Mouse (Mus musculus) right cerebral cortex, postnatal 4 days (tissue): ENCODE data around the gene Hoxb3.

Experiments used
- DNase-seq: peaks from one replicate; pipeline ENCODE4 v3.0.0-alpha.2; 2022

Hoxb3 gene

GRCm38 (mm10) chr11:96323154-96323553 is at the start of gene Hoxb3:
Hoxb3 (plus strand) TSS chr11:96323326.
- no peak for DNase-seq

DNA sequence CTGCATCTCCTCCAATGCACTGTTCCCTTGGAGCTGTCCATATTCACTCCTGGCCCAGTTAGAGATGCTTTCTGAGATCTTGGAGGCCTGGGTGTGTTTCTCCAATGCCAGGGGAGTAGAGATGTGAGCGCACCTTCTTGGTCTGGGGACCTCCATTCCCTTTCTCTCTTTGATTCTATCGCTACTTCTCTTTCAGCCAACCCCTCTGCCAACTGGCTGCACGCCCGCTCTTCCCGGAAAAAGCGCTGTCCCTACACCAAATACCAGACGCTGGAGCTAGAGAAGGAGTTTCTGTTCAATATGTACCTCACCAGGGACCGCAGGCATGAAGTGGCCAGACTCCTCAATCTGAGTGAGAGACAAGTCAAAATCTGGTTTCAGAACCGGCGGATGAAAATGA is 48.7 kb upstream of the Hoxb3 start:
- no peak for DNase-seq

GRCm38 (mm10) chr11:96275896-96276295 is 47.2 kb upstream of the Hoxb3 start:
- no peak for DNase-seq

- no peak for DNase-seq
Observed at GRCm38 (mm10) chr11:96277151-96278044, 45.7 kb upstream of the Hoxb3 start.

- no peak for DNase-seq
Observed at GRCm38 (mm10) chr11:96278324-96278723, 44.8 kb upstream of the Hoxb3 start.

DNA sequence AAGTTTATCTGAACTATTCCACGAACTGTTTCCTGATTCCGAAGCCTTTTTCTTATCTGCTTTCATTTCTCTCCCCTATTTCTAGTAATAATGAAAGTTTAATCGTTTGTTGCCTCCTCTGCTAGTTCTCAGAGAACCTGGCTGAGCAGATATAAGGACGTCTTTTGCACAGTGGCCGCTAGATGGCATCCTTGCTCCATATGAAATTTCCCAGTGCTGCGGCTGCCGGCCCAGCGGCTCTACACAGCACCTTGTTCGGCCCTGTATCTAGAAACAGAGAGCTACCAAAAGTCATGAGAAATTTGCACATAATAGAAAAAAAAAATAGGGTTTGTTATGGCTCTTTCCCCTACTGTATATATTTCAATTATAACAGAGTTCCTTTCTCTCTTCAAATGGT is 44.4 kb upstream of the Hoxb3 start:
- peak; percentile 87 for DNase-seq

DNA sequence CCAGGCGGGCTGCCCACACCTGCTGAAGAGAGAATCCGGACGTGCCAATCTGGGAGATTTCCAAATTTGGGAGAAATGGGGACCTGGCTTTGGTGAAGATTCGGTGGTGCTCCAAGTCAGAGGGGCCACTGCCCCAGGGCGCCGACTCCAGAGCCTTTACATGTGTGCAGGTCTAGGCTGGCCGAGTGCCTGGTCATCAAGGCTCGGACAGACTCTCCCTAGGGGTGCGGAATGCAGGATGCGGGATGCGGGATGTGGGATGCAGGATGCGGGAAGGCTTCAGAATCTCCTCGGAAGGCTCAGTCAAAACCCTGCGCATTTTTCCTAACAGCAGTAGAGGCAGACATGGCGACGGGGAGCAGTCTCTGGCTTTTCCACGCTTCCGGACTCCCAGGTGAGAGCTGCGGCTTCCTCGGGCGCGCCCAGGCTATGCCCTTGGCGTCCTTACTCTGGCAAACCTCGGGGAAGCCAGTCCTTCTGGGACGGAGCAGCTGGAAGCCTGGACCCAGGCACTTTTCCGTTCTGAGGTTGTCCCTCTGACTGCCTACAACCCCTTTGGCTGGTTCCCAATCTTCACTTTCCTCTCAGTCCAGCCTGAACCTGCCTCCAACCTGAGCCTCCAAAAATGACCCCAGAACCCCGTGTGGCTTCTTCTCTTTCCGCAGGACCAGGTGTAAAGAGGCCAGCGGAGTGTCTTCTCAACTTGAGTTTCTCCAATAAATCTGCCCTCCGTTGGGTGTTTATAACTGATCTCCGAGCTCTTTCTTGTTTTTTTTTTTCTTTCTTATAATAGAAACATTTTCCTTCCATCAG is 43.5 kb upstream of the Hoxb3 start:
- DNase-seq = no peak

- DNase-seq = no peak
Observed at GRCm38 (mm10) chr11:96280399-96281378, 42.4 kb upstream of the Hoxb3 start.

DNA sequence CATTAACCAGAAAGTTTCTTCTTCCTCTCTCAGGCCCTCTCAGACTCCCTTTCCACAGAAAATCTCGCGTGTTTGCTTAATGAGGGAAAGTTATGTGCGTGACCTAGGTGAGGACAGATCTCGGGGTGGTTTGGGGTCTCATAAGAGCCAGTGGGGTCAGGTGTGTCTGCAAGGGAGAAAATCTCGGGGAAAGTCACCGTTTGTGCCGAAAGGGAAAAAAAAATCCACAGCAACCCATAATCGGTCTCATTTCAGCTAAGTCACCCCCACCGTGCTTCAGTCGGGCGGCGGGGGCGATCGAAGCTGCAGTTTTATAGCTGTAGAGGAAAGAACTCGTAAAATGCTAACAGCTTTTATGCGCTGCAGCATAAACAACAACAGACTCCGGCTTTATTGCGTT is 41.7 kb upstream of the Hoxb3 start:
- DNase-seq = no peak

- DNase-seq = no peak
Observed at GRCm38 (mm10) chr11:96281855-96282570, 41.1 kb upstream of the Hoxb3 start, which contains the start of gene Hoxb8. Hoxb8 (plus strand) TSS chr11:96281905.

DNA sequence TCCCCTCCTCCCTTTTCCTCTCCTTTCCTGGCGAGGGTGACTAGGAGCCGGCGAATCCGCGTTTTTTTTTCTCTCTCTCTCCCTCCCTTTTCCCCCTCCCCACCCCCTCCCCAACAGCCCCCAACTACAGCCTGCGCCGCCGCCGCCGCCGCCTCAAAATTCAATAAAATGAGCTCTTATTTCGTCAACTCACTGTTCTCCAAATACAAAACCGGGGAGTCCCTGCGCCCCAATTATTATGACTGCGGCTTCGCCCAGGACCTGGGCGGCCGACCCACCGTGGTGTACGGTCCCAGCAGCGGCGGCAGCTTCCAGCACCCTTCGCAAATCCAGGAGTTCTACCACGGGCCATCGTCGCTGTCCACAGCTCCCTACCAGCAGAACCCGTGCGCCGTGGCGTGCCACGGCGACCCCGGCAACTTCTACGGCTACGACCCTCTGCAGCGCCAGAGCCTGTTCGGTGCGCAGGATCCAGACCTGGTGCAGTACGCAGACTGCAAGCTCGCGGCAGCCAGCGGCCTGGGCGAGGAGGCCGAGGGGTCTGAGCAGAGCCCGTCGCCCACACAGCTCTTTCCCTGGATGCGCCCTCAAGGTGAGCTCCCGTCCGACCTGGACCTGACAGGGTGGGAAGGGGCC is 40.2 kb upstream of the Hoxb3 start:
- no peak for DNase-seq

GRCm38 (mm10) chr11:96284041-96284749 is 38.9 kb upstream of the Hoxb3 start:
- DNase-seq = peak; percentile 46

DNA sequence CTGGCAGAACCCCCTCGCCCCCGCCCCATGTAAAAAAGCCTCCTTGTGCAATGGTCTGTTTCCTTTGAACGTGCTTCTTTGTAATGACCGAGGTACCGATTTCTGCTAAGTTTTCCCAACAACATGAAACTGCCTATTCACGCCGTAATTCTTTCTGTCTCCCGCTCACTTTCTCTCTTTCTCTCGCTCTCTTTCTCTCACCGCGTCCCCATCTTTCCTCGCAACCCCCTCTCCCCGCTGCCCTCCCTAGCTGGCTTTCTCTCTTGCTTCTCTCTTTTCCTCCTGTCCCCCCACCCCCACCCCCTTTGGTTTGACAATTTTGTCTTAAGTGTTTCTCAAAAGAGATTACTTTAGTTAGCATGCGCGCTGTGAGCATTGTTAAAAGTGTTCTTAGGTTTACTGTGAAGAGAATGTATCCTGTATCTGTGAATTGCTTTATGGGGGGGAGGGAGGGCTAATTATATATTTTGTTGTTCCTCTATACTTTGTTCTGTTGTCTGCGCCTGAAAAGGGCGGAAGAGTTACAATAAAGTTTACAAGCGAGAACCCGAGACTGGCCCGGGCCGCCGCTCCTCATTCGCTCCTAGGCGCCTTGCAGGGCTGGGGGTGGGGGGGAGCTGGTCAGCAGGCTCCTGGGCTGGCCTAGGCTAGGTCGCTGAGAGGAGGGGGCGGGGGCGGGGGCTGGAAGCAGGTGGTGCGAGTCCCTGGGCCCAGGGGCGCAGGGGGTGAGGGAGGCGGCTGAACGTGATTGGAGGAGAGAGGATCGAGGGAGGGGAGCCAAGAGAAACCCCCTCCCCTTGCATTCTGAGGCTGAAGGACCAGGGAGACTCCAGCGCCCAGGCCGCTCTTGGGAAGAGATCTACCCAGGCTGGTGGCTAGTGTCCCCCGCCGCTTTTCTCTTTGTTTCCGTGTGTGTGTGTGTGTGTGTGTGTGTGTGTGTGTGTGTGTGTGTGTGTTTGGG is 38.1 kb upstream of the Hoxb3 start:
- DNase-seq = no peak

DNA sequence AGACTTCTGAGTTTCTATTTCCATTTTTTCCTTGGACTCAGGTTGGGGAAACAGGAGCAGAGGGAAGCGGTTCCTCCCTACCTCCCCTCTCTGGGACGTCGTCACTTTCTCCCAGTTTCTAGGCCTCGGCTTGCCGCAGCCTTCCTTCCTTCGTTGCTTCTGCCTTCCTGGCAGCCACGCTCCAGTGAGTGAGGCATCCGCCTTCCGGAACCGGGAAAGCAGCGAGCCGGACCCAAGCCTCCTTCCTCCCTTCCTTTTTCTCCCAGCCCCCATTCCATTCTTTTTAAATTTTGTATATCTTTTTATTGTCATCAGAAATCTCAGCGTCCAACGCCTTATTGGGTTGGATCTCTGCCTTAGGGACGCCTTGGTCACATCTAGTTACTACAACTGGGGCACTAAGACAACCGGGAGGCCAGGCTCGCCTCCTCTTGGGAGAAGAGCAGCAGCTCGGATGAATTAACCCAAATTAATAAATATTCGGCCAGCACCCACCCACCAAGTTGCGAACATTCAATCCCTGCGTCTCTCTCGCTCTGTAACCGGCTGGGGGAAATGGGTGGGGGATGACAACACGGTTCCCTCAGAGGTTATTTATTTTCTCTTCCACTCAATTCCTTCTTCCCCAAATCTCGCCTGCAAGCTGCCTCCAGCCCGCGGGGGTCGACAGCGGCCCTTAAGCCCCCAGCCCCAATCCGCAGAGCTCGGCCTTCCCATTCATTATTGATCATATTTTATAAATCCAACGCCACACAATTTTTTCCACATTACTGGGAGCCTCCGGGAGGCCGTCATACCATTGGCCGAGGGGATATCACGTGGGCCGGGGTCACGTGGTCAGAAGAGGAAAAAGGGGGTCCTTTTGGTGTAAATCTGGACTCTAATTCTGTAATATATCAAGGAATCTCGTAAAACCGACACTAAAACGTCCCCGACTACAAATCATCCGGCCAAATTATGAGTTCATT is 37.1 kb upstream of the Hoxb3 start, which contains the start of gene Hoxb7:
Hoxb7 (plus strand) TSS at position 853 of the 968 bp plus-strand sequence.
- DNase-seq = no peak

- no peak for DNase-seq
Observed at GRCm38 (mm10) chr11:96286739-96287385, 36.3 kb upstream of the Hoxb3 start.

- no peak for DNase-seq
Observed at GRCm38 (mm10) chr11:96287411-96287810, 35.7 kb upstream of the Hoxb3 start.

GRCm38 (mm10) chr11:96288455-96289221 is 34.5 kb upstream of the Hoxb3 start:
- DNase-seq = no peak
